Mouse (Mus musculus) gastrocnemius, adult 2 months (tissue): ENCODE measurements at regions not wholly inside any gene's neighbourhood (a gene's known extent, or its start where the extent isn't known, plus 50 kb on each side); places are given as distances from the start of the nearest gene placed in this dataset. TPM values are rescaled to one million over a fixed set of nuclear protein-coding genes. Genes with fewer than 3 reads are reported as not detected.
A peak's percentile ranks its signal among the peaks of the same experiment; 100 is the strongest.

ENCODE experiments used
- DNase-seq: peaks from one replicate; pipeline ENCODE4 v3.0.0; 2022
- H3K27ac ChIP-seq: fragments of 200-600 bp; 2 replicates; pipeline ENCODE4 v1.8.1; 2022; ENCODE audit warnings: mild to moderate bottlenecking
- H3K4me3 ChIP-seq: fragments of 200-600 bp; 2 replicates; pipeline ENCODE4 v1.8.1; 2022; ENCODE audit warnings: mild to moderate bottlenecking, moderate library complexity
- CTCF ChIP-seq: fragments of 200-600 bp; IDR thresholded peaks from 2 replicates; pipeline ENCODE4 v1.8.1; 2022; ENCODE audit warnings: antibody characterized with exemption, mild to moderate bottlenecking, moderate library complexity
- intact Hi-C: fragments of 180-260 bp; cut with DNase I; formaldehyde crosslinking; loops from one replicate; pipeline ENCODE4 v1.15.1; 2025
- microRNA-seq: library from miRNA; unstranded; fragments of <30 nt; microRNA quantifications from one replicate; pipeline ENCODE4 v1.2.0, GENCODE M21; 2021

GRCm38 (mm10) chr3:151331906-151332305 is 105.8 kb upstream of the Adgrl4 start:
- no peak for TF ChIP-seq CTCF
- DNase-seq, result no peak
- intact Hi-C loops, result loop anchor here (5.0 kb wide), 1 partner anchor 85 kb away; no protein-coding TSS in a partner anchor
- no peak overlapping the region for H3K4me3 ChIP-seq
- H3K27ac ChIP-seq, result peak overlapping the region; percentile 67

DNA sequence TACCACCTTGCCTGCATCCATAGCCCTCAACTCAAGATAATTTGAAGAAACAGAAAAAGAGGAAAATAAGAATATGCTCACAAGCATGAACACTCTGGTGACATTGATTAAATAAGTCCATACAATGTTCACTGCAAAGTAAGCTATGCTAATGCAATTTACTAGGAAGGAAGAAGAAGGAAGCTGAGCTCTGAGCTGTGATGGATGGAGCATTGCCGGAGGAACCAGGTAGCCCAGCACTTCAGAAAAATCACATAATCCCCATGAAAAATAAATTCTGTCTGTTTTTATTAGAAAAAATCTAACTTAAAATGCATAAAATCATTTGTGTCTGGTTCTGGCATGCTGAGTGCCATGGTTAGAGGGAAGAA is 105.4 kb upstream of the Adgrl4 start:
- H3K27ac ChIP-seq, result peak overlapping the region; percentile 67
- intact Hi-C loops, result loop anchor here (5.0 kb wide), 1 partner anchor 85 kb away; no protein-coding TSS in a partner anchor
- no peak for DNase-seq
- H3K4me3 ChIP-seq, result no peak overlapping the region
- TF ChIP-seq CTCF, result no peak

- Histone ChIP-seq H3K27ac (peak overlapping the region; percentile 67; the same call in 1 of the 2 replicates), H3K4me3 (no peak overlapping the region)
- intact Hi-C loops, result loop anchor here (5.0 kb wide), 1 partner anchor 84 kb away; no protein-coding TSS in a partner anchor
- no peak for DNase-seq
- TF ChIP-seq CTCF, result no peak
These were observed 104.8 kb upstream of the Adgrl4 start for GRCm38 (mm10) chr3:151332688-151333452.

GRCm38 (mm10) chr3:151333867-151334341 is 103.8 kb upstream of the Adgrl4 start:
- Histone ChIP-seq H3K4me3 (no peak overlapping the region), H3K27ac (no peak overlapping the region)
- no peak for TF ChIP-seq CTCF
- DNase-seq, result no peak
- intact Hi-C loops, result loop anchor here (5.0 kb wide), 1 partner anchor 83 kb away; no protein-coding TSS in a partner anchor

DNA sequence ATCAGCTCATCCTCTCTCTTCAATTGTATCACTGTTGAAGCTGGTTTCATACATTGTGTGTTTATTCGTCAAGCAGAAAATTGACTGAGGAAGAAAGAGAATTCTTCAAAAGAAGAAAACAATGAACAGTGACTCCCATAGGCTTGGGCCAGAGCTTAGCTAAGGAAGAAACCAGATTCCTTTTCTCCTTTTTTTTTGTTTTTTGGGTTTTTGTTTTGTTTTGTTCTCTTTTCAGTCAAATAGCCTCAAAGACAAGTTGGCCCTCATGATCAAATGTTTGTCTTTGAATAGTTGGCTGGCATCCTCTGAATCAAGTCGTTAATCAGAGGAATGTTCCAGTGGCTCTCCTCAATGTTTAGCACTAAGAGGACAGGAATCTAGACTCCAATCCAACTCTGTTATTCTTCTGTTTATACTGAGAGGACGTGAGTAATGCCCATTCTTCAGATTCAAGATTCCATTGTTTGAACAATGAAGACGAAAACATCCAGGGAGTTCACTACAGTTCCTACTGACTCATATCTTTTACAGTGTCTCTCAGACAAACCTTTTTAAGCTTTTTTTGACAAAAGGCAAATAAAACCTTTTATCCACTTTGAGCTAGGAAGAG is 86.1 kb upstream of the Adgrl4 start:
- no peak for DNase-seq
- intact Hi-C loops, result no loop called here
- TF ChIP-seq CTCF, result no peak
- H3K4me3 ChIP-seq, result no peak overlapping the region
- no peak overlapping the region for H3K27ac ChIP-seq

DNA sequence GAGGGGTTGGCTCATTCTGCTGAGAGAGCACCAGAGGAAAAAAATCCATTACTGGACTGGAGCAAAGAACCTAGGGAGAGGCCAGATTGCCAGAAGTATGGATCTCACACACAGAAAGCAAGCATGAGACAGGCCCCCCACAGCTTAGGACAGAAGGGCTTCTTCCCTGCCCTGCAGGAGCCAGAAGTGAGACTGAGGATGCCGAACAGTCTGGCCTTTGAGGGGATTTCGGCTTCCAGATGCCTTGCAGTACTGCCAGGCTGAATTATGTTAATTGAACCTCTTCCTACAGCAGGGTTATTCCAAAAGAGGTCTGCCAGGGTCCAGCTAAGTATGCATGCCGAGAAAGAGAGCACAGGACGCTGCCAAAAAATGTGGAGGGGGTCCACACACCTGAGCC is 71.4 kb upstream of the Adgrl4 start:
- Histone ChIP-seq H3K27ac (no peak overlapping the region), H3K4me3 (no peak overlapping the region)
- no peak for TF ChIP-seq CTCF
- intact Hi-C loops, result no loop called here
- no peak for DNase-seq

DNA sequence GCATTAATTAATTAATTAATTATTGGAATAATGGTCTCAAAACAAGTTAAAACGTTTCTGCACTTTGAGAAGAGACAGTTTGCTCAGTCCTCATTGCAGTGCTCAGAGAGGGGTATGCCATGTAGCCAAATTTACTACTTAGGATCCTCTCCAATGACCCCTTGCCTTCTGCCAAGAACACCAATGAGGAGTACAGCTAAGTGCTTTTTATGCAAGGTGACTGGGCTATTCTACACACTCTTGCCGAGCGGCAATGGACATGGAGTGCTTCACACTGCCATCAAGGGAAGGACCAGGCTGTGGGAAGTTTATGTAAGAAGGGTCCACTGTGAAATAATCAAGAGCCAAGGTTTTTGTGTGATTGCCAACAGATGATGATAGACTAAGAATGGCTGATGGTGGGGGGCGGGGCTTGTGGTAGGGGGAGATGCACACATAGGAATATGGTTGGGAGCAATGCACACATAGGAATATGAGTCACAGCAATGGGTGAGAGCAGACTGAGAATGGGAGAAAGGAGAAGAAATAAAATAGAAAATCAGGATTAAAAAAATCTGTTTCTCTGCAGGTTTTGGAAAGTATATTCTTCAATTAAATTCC is 70.9 kb upstream of the Adgrl4 start:
- intact Hi-C loops, result no loop called here
- no peak for TF ChIP-seq CTCF
- no peak overlapping the region for H3K4me3 ChIP-seq
- no peak overlapping the region for H3K27ac ChIP-seq
- no peak for DNase-seq

DNA sequence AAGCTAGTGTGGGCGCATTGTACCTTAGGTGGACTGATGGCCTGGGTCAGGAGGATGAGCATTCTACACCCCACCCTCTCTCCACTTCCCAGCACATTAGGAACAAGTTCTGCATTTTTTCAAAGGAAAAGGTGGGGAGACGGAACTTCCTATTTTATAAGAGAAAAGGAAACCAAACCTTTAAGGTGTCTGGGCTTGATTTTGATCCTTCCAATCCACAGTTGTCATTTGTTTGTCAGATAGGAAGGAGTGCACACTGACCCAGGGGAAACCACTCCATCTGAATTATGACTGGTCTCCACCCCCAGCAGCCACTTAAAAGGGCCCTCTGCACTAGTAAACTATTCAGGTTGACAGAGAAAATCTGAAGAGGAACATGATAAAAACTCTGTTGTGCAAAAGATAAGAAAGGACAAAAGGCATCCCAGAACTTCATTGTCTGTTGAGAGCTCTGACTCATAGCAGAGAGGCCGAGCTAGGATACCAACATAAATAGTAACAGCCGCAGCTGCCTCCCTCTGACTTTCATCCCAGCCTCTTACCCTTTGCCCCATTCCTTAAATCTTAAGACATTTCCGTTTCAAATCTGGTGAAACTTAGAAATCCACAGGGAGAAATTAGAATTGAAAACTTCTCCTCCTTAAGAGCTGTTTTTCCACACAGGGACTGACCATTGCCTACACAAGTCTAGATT is 54.2 kb upstream of the Adgrl4 start:
- DNase-seq, result no peak
- TF ChIP-seq CTCF, result no peak
- intact Hi-C loops, result no loop called here
- Histone ChIP-seq H3K27ac (no peak overlapping the region), H3K4me3 (no peak overlapping the region)

GRCm38 (mm10) chr3:151384850-151385249 is 52.8 kb upstream of the Adgrl4 start:
- no peak for TF ChIP-seq CTCF
- Histone ChIP-seq H3K27ac (no peak overlapping the region), H3K4me3 (no peak overlapping the region)
- intact Hi-C loops, result no loop called here
- no peak for DNase-seq

DNA sequence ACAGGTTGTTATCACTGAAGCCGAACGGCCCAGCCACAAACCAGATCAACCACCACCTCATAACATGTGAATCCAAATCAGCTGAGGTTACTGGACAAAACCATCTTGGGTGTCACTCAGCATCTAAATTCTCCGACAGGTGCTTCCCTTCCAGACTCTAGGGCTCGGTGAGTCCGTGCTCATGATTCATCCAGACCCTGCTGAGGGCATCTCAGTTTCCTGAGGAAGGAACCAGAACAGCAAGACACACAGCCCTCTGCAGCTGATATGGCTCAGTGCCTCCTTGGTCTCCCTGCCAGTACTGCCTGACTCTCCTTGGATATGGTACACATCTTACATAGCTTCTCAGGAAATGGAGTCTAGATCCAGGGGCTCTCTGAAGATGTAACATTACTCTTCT is 51.6 kb upstream of the Adgrl4 start:
- intact Hi-C loops, result no loop called here
- H3K4me3 ChIP-seq, result no peak overlapping the region
- H3K27ac ChIP-seq, result no peak overlapping the region
- no peak for TF ChIP-seq CTCF
- DNase-seq, result no peak

Small RNAs in the stretch of these regions (microRNA-seq; reads per million reads assigned to microRNA genes)
- not detected for gene Mir3963
